Mouse (Mus musculus): Measurements from ENCODE around the gene Eif3a. TPM values are rescaled to one million over a fixed set of nuclear protein-coding genes. Genes with fewer than 3 reads are reported as not detected.

The Eif3a gene
- polyA plus RNA-seq, 1 experiment from 2014 or later: 165 TPM

DNA sequence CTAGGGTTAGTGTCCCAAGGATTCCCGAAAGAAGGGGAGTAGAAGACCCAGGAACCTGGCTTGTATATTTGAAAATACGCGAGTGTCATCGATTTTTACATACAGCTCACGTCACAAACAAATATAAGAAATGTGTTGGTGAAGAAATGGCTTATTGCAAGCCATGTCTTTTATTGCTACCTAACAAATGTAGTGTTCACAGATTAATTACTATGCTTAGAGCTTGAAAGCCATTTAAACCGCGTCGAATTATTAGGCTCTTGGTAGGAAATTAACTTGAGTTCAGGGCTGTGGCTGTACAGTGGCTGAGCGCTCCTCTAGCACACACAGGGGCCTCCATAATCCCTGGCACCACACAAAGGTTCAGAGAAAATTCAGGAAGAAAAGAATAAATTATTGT, 706 bp upstream of the Eif3a start:
- Histone ChIP-seq H3K9me3 (no peaks in the 10 kb centered on the region), H3K27me3 (ENCODE audit: poor library complexity, severe bottlenecking) (no peaks in the 10 kb centered on the region), H3K4me3 (peak overlapping the region; percentile 98), H3K4me1 (peaks cover 30% of the 10 kb centered on the region), H3K36me3 (replicated peaks) (peaks cover 9% of the 10 kb centered on the region; the same call in 1 of the 2 replicates), H3K27ac (peak overlapping the region; percentile 99)
- 19% methylated on average over 9 of the region's 9 CpGs for WGBS
- no peak for DNase-seq (ENCODE audit: extremely low spot score, low spot score)

DNA sequence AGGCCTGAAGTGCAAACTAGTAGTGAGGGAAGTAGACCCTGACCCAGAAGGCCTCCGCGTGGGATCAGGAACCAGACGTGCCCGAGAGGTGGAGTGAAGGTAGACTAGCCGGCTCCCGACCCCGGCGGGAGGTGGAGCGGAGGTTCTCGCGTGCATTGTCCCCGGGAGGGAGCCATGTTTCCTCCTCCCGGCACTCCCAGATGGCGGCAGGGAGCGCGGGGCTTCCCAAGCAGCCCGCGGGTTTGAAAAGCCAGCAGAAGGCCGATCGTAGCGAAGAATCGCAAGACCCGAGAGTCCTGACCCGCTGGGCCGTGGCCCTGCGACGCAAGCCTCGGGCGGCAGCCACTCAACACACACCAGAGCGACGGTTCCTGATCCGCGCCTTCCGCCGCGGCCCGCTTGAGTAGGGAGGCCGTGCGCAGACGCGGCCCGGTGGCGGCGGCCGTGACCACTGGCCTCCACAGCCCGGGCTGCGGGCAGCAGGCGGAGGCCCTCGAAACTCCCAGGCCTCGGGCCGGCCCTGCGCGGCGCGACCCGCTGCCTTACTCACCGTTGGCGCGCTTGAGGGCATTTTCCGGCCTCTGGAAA, 445 bp downstream of the Eif3a start:
- under 1% methylated on average over 60 of the region's 60 CpGs for WGBS
- H3K27me3 ChIP-seq (ENCODE audit: poor library complexity, severe bottlenecking): no peaks in the 10 kb centered on the region
- H3K36me3 ChIP-seq (replicated peaks): peaks cover 16% of the 10 kb centered on the region
- H3K4me1 ChIP-seq: peaks cover 36% of the 10 kb centered on the region
- DNase-seq (ENCODE audit: extremely low spot score, low spot score): peak; percentile 65
- peak overlapping the region; percentile 98 for H3K4me3 ChIP-seq
- no peaks in the 10 kb centered on the region for H3K9me3 ChIP-seq
- peak overlapping the region; percentile 99 for H3K27ac ChIP-seq

DNA sequence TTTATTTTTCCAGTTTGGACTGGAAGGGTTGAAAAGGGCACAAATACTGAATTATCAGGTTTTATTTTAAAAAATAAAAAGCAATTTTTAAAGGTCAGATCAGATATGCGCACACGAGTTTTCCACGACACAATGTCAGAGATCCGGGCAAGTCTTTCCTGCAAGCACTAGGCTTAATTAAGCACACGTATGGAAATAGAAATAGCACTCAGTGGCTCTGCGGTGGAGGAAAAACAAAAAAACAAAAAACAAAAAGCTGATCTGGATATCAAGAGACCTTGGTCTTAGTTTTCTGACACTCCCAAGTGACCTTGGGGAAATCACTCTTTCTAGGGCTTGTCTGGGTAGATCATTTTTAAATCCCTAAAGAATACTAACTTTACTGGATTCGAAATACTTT, 1.0 kb downstream of the Eif3a start:
- no peak for DNase-seq (ENCODE audit: extremely low spot score, low spot score)
- peaks cover 17% of the 10 kb centered on the region for H3K36me3 ChIP-seq (replicated peaks)
- peaks cover 39% of the 10 kb centered on the region for H3K4me1 ChIP-seq
- no peaks in the 10 kb centered on the region for H3K27me3 ChIP-seq (ENCODE audit: poor library complexity, severe bottlenecking)
- peak overlapping the region; percentile 99 for H3K27ac ChIP-seq
- H3K9me3 ChIP-seq: no peaks in the 10 kb centered on the region
- under 1% methylated on average over 7 of the region's 7 CpGs for WGBS
- H3K4me3 ChIP-seq: peak overlapping the region; percentile 98

DNA sequence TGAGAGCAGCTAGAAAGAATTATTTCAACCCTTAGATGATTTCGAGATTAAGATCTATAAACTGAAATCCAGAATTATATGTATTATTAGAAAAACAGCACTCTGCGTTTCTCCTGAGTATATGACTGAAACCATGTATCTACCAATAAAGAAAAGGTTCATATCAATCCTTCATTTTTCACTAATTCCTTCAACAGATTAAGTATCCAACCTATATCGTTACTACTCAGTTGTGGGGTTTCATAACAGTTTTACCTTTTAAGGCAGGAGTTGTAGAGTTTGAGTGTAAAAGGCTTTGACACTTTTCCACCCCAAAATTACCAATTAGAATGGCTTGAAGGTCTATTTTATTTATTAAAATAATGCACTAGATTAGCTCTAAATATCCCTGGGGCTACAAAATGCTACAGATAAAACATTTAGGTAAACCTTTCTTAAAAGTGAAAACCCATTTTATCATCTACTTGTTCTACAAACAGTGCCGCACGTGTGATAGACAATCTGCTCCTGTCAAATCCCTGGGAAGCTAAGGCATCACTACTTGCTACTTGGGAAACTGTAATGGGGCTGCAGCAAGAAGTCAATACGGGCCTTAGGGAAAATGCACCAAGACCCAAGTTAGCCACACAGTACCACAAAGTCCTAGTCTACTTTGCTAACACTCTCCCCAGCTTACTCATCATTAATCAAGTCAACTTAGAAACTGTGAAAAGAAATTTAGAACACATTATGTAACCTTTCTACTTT, 2.1 kb downstream of the Eif3a start:
- WGBS: 53% methylated on average over 6 of the region's 6 CpGs
- Histone ChIP-seq H3K9me3 (no peaks in the 10 kb centered on the region), H3K4me3 (peak overlapping the region; percentile 98), H3K36me3 (replicated peaks) (peaks cover 26% of the 10 kb centered on the region), H3K27me3 (ENCODE audit: poor library complexity, severe bottlenecking) (no peaks in the 10 kb centered on the region), H3K27ac (no peak overlapping the region), H3K4me1 (peaks cover 41% of the 10 kb centered on the region)
- no peak for DNase-seq (ENCODE audit: extremely low spot score, low spot score)

DNA sequence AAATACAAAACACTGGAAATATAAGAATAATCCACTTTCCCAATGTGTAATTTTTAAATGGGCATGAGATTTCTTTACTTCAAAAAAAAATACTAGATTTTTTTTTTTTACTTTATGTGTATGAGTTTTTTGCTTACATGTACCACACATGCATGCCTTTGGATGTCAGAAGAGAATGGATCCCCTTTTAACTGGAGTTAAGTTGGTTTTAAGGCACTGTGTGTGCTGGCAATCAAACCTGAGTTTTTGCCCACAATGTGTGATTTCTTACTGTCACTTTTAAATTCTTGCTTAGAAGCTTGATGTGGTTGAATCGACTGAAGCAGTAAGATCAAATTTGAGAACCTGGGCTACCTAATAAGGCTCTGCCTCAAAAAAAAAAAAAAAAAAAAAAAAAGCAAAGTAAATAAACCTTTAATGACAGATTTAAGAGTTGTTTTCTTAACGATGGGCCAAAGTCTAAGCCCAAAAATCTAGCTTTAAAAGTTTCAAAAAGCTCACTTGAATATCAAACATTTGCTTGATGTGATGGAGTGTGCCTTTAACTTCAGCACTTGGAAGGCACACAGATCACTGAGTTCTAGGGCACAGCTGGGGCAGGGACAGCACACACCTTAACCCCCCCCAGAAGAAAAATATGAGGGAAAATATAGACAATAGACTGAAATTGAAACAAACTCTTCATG, 2.9 kb downstream of the Eif3a start:
- Histone ChIP-seq H3K27ac (no peak overlapping the region), H3K27me3 (ENCODE audit: poor library complexity, severe bottlenecking) (no peaks in the 10 kb centered on the region), H3K4me3 (peak overlapping the region; percentile 98), H3K9me3 (no peaks in the 10 kb centered on the region), H3K4me1 (peaks cover 44% of the 10 kb centered on the region), H3K36me3 (replicated peaks) (peaks cover 29% of the 10 kb centered on the region)
- DNase-seq (ENCODE audit: extremely low spot score, low spot score): no peak
- WGBS: 81% methylated on average over 2 of the region's 2 CpGs

DNA sequence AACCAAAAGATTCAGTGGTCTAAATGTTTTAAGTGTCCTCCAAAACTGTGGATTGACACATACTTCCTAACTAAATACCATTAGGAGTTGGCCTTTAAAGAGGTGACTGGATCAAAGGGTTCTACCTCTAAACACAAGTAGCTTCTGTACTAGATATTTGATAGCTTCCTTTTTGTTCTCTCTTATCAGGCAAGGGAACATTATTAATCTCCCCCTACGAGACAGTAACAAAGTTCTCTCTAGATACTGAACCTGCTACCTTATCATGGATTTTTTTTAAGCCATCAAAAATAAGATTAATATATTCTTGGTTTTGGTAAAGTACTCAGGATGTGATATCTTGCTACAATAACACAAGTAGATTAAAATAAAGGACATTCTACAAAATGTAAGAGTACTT, 5.7 kb downstream of the Eif3a start:
- peaks cover 58% of the 10 kb centered on the region for H3K36me3 ChIP-seq (replicated peaks)
- no peak for DNase-seq (ENCODE audit: extremely low spot score, low spot score)
- H3K27me3 ChIP-seq (ENCODE audit: poor library complexity, severe bottlenecking): no peaks in the 10 kb centered on the region
- no peaks in the 10 kb centered on the region for H3K9me3 ChIP-seq
- H3K4me3 ChIP-seq: no peak overlapping the region
- peaks cover 39% of the 10 kb centered on the region for H3K4me1 ChIP-seq
- no peak overlapping the region for H3K27ac ChIP-seq
- WGBS: 77% methylated on average over 1 of the region's 1 CpGs

DNA sequence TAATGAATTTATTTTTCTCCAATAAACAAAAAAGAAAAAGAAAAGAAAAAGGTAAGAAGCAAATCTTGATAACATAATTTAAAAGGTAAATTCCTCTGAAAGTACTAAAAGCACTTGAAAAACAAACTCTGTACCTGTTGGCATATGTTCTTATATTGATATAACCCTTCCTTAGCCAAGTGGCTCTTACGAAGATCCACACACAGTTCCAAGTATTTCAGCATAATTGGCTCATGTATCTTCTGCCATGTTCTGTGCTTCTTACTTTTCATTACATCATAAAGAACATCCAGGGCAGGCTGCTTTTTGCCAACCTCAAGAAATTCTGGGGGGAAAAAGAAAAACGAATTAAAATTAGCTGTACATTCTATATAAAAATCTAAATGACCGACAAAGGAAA, 8.4 kb downstream of the Eif3a start:
- Histone ChIP-seq H3K4me3 (no peak overlapping the region), H3K27ac (no peak overlapping the region), H3K9me3 (no peaks in the 10 kb centered on the region), H3K4me1 (peaks cover 23% of the 10 kb centered on the region), H3K36me3 (replicated peaks) (peaks cover 79% of the 10 kb centered on the region), H3K27me3 (ENCODE audit: poor library complexity, severe bottlenecking) (no peaks in the 10 kb centered on the region)
- no peak for DNase-seq (ENCODE audit: extremely low spot score, low spot score)
- 90% methylated on average over 3 of the region's 3 CpGs for WGBS

DNA sequence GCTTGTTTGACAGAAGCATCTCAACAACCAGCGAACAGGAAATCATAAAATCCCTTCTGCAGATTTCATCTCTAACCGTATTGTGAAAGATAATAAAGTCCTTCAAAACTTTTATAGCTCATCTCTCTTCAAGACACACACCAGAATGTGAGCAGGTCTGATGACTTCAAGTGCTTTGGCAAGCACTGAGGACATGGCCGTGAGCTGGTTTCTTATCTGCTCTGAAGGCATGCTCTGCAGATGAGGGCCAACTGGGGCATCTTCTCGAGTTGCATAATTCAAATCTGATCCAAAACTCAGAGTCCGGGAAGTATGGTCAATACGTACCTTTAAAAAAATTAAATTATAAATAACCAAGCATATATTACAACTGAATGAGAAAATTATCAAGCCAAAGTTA, 17.1 kb downstream of the Eif3a start:
- DNase-seq (ENCODE audit: extremely low spot score, low spot score): no peak
- H3K27ac ChIP-seq: no peak overlapping the region
- no peak overlapping the region for H3K4me3 ChIP-seq
- 95% methylated on average over 6 of the region's 6 CpGs for WGBS
- H3K36me3 ChIP-seq (replicated peaks): peaks cover 100% of the 10 kb centered on the region
- no peaks in the 10 kb centered on the region for H3K4me1 ChIP-seq
- H3K9me3 ChIP-seq: no peaks in the 10 kb centered on the region
- H3K27me3 ChIP-seq (ENCODE audit: poor library complexity, severe bottlenecking): no peaks in the 10 kb centered on the region

DNA sequence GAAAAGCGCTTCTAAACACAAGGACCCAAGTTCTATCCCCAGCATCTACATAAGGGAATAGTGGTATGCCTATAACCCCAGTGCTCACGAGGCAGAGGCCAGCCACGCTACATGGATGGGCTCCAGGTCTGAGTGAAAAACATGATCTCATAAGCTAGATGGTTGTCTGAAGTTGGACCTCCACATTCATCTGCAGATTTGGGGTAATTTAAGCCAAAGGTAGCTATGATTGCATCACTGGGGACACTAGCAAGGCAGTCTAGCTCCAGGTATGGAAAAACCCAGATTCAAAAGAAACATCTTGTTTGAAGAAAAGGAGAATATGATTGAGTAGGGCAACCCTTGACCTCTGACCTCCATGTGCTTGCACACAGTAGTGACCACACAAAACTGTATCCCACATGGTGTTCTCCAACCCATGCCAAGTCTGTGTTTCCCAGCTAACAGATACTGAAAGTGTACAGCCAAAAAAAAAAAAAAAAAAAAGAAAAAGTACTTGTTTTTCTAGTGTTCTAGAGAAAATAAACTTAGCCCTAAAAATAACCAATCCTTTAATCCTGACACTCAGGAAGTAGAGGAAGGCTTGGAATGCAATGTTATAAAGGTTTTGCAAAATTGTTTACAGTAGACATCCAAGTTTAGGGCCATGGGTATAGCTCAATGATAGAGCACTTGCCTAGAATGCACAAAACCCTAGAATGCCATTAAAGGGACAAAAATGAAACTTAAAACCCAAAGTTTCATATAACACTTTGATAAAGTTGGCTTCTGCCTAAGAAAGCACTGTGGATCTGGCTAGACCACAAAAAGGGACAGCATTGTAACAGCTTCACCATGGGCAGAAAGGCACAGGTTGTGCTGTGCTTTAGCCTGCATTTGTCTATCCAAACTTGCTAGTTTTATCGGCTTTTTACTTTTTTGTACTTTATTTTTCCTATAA, 31.3 kb downstream of the Eif3a start:
- 71% methylated on average over 4 of the region's 4 CpGs for WGBS
- peaks cover 46% of the 10 kb centered on the region for H3K36me3 ChIP-seq (replicated peaks)
- H3K27ac ChIP-seq: no peak overlapping the region
- H3K4me1 ChIP-seq: peaks cover 23% of the 10 kb centered on the region
- no peak for DNase-seq (ENCODE audit: extremely low spot score, low spot score)
- H3K9me3 ChIP-seq: no peaks in the 10 kb centered on the region
- H3K27me3 ChIP-seq (ENCODE audit: poor library complexity, severe bottlenecking): peaks cover 36% of the 10 kb centered on the region
- no peak overlapping the region for H3K4me3 ChIP-seq

DNA sequence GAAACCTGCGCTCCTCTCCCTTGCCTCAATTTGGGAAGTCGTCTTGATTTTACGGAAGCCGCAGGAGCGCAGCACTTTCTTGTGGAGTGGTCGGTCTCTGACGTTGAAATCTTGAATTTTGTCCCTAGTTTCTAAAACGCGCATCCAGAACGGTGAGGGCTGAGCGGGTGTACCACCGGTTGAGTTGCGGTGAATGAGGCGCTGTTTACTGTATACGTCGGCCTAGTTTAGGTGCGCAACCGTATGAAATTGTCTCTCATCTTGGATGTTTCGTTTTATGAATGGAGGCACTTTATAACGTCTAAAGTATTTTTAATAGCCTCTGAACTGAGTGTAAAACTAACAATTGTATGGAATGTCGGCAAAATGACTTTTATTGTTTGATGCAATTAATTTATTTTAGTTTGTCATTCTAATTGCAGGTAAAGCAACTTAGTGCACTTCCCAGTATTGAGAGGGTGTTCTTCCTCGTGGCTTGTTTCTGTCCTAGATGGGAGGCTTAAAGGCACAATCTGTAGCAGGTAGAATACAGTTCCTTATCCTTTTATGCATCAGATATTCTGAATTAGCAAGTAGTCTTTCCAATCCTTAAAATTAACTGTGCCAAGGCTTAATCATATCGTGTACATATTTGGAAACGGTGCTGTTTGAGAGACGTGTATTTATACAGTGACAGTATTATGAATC, 33.2 kb downstream of the Eif3a start:
- 8% methylated on average over 25 of the region's 25 CpGs for WGBS
- Histone ChIP-seq H3K9me3 (no peaks in the 10 kb centered on the region), H3K36me3 (replicated peaks) (peaks cover 27% of the 10 kb centered on the region), H3K4me1 (peaks cover 23% of the 10 kb centered on the region), H3K27ac (no peak overlapping the region), H3K4me3 (peak overlapping the region; percentile 84), H3K27me3 (ENCODE audit: poor library complexity, severe bottlenecking) (peaks cover 42% of the 10 kb centered on the region)
- no peak for DNase-seq (ENCODE audit: extremely low spot score, low spot score)

DNA sequence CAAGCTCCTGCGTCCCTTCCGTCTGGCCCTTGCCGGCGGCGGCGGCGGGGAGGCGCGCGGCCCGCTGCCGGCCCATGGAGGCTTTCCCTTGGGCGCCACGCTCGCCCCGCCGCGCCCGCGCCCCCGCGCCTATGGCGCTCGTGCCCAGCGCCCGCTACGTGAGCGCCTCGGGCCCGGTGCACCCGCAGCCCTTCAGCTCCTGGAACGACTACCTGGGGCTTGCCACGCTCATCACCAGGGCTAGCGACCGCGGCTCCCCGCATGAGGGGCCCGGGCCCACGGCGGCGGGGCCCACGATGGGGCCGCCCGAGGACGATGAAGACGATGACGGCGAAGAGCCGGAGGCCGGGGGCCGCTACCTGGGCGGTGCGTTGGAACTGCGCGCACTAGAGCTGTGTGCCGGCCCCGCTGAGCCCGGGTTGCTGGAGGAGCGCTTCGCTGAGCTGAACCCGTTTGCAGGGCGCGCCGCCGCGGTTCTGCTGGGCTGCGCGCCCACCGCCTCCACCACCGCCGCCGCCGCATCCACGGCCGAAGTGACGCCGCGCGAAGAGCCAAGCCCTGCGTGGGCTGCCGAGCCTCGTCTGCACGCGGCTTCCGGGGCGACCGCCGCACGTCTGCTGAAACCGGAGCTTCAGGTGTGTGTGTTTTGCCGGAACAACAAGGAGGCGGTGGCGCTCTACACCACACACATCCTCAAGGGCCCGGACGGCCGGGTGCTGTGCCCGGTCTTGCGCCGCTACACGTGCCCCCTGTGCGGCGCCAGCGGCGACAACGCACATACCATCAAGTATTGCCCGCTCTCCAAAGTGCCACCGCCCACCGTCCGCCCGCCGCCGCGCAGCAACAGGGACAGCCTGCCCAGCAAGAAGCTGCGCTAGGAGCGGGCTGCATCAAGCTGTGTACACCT, 34.0 kb downstream of the Eif3a start:
- WGBS: under 1% methylated on average over 113 of the region's 115 CpGs
- H3K4me1 ChIP-seq: peaks cover 23% of the 10 kb centered on the region
- H3K27me3 ChIP-seq (ENCODE audit: poor library complexity, severe bottlenecking): peaks cover 42% of the 10 kb centered on the region
- DNase-seq (ENCODE audit: extremely low spot score, low spot score): peak; percentile 54
- no peaks in the 10 kb centered on the region for H3K9me3 ChIP-seq
- peaks cover 21% of the 10 kb centered on the region for H3K36me3 ChIP-seq (replicated peaks)
- peak overlapping the region; percentile 84 for H3K4me3 ChIP-seq
- peak overlapping the region; percentile 81 for H3K27ac ChIP-seq
